Mouse (Mus musculus) lung, postnatal 4 days (tissue): ENCODE measurements around the gene Rpl27.
"Not testable (repeated sequence)": the region's sequence is repeated elsewhere in the genome, so short reads cannot be mapped to it uniquely, and the experiment has no call there.

Source experiments
- DNase-seq, 2 experiments: peaks; one replicate each; pipeline ENCODE4 v3.0.0; 2021

The Rpl27 gene

GRCm38 (mm10) chr11:101442127-101442693 is at the start of gene Rpl27:
Gene Rpl27, plus strand, starts transcription at chr11:101442298.
- peak; percentile 97 to 99 for DNase-seq

GRCm38 (mm10) chr11:101395110-101395509 is 47.0 kb upstream of the Rpl27 start:
- DNase-seq: peak; percentile 67 to 78

DNA sequence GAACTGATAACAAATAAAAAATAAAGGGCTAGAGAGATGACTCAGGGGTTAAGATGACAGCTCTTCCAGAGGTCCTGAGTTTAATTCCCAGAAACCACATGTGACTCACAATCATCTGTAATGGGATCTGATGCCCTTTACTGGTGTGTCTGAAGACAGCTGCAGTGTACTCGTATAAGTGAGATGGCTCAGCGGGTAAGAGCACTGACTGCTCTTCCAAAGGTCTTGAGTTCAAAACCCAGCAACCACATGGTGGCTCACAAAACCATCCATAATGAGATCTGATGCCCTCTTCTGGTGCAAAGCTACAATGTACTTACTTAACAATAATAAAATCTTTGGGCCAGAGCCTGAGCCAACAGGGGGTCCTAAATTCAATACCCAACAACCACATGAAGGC is 26.8 kb upstream of the Rpl27 start:
- no peak for DNase-seq

DNA sequence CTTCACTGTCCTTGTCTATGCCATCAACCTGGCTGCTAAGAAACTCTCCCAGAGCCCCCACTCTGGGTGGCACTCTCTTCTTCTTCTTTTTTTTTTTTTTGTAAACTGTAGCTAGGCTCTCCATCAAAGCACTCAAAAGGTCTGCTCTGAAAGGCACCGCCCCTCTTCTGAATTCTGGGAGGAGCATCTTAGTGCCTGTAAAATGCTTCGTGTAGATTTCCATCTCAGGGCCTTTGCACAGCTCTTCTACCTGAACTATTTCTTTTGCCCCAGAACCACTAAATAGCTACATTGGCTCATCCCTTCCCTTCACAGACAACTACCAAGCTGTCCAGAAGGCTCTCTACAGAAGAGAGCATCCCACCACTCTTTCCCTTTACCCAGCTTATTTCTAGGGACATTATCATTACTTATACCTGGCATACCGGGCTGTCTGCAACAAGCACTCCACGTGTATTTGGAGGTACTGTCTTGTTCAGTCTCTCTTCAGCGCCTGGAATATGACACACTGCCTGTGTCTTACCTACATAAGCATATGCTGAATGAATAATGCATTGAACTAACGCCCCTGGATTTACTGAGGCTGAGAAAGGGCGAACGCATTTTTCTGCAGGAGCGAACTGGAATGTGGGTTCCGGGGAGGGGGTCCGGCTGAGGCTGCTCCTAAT is 25.5 kb upstream of the Rpl27 start:
- DNase-seq: no peak

- peak; percentile 90 to 93 for DNase-seq
Observed at GRCm38 (mm10) chr11:101417101-101417855, 24.8 kb upstream of the Rpl27 start, which contains the start of gene Aarsd1. Gene Aarsd1, minus strand, starts transcription at chr11:101417615.

GRCm38 (mm10) chr11:101418991-101419390 is 23.1 kb upstream of the Rpl27 start:
- no peak for DNase-seq

GRCm38 (mm10) chr11:101419610-101420009 is 22.5 kb upstream of the Rpl27 start:
- DNase-seq: no peak

DNA sequence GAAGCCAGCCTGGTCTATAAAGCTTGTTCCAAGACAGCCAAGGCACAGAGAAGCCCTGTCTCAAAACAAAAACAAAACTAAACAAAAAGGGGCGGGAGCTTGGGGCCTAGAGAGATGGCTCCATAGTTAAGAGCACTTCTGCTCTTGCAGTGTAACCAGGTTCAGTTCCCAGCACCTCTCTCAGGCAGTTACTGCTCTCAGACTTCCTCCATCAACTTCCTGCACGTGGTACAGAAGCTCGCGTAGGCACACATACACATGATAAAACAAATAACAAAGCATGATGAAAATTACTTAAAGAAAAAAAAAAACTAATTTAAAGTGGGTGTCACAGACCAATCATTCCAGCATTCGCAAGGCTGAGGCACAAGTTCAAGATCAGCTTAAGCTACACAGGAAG is 21.9 kb upstream of the Rpl27 start:
- no peak for DNase-seq

- DNase-seq: peak; percentile 41 to 45
Observed at GRCm38 (mm10) chr11:101424105-101424851, 17.8 kb upstream of the Rpl27 start, which contains the start of gene Gm27029. Gene Gm27029, minus strand, starts transcription at chr11:101424796.

GRCm38 (mm10) chr11:101424925-101425813 is 16.9 kb upstream of the Rpl27 start, which contains the start of the genes Rundc1 and Ptges3l:
Gene Rundc1, plus strand, starts transcription at chr11:101425085.
Gene Ptges3l, minus strand, starts transcription at chr11:101425333.
- DNase-seq: peak; percentile 98 to 99

DNA sequence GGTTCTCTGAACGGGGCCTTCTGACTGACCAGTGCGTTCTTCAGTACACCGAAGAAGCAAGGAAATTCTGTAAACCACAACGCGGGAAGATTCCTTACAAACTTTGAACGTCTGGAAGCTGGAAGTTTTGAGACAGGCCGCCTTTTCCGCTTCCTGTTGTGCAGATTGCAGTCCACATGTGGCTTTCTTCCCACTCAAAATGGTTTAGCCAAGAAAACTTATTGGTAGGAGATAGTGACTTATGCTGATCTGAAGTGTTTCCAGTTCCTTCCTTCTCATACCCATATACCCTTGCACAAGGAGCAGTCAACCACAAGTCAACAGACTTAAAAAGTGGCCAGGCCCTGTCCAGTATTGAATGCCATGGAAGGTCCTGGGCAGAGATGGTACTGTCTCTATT is 15.9 kb upstream of the Rpl27 start:
- no peak for DNase-seq

DNA sequence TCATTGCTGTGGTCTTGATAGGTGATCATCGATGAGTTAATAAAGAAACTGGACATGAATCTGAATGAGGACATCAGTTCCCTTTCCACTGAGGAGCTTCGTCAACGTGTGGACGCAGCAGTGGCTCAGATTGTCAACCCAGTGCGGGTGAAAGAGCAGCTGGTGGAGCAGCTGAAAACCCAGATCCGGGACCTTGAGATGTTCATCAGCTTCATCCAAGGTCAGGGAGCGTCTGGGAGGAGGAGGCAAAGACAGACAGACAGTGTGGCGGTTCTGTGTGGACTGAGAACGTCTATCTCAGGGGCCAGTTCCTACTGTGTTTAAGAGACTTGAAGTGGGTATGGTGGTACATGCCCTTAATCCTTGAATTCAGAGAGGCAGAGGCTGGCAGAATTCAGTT is 10.8 kb upstream of the Rpl27 start:
- no peak for DNase-seq

- no peak for DNase-seq
Observed at GRCm38 (mm10) chr11:101433396-101433795, 8.7 kb upstream of the Rpl27 start.

- no peak for DNase-seq
Observed at GRCm38 (mm10) chr11:101435831-101436230, 6.3 kb upstream of the Rpl27 start.

GRCm38 (mm10) chr11:101436916-101437315 is 5.2 kb upstream of the Rpl27 start:
- DNase-seq: no peak

DNA sequence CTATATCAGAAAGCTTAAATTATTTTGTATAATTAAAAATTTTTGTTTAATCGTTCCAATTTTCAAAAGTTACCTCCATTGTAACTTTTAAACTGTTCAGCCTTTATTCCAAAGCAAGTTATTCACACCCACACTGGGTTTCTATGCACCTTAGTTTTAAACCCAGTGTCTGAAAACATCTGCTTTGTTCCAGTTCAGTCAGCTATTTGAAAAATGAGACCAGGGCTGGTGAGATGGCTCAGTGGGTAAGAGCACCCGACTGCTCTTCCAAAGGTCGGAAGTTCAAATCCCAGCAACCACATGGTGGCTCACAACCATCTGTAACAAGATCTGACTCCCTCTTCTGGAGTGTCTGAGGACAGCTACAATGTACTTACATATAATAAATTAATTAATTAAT is 4.1 kb upstream of the Rpl27 start:
- not testable (repeated sequence) for DNase-seq

GRCm38 (mm10) chr11:101441450-101442126 is 510 bp upstream of the Rpl27 start:
- DNase-seq: not testable (repeated sequence)

- DNase-seq: no peak
Observed at GRCm38 (mm10) chr11:101442760-101443159, 662 bp downstream of the Rpl27 start.

GRCm38 (mm10) chr11:101446319-101446718 is 4.2 kb downstream of the Rpl27 start:
- no peak for DNase-seq

DNA sequence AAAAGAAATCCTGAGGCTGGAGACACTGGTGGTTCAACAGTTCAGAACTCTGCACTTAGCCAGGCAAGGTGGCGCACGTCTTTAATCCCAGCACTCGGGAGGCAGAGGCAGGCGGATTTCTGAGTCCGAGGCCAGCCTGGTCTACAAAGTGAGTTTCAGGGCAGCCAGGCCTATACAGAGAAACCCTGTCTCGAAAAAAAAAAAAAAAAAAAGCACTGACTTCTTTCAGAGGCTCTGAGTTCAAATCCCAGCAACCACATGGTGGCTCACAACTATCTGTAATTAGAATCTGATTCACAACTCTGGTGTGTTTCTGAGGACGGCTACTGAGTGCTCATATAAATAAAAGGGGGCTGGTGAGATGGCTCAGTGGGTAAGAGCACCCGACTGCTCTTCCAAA is 4.8 kb downstream of the Rpl27 start:
- DNase-seq: not testable (repeated sequence)

- no peak for DNase-seq
Observed at GRCm38 (mm10) chr11:101447786-101448185, 5.7 kb downstream of the Rpl27 start.
